33 mouse cellular contexts compared by ENCODE assay signal in the genomic region with DNA sequence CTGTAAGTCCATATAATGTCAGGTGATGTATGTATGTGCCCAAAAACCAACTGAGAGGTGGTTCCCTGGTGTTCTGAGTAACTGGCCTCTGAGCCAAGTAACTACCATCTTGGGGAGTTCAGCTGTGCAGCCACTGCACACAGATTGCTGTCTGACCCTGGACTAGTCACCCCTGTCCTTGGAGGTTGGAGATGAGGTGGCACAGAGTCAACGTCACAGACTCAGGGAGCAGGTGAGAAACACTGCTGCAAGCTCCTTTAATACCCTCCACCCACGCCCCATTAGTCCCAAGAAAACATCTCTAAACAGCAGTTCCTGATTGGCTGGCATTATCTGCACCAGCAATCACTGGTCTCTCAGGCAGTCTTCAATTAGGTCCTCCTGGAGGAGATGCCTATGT. TPM values are rescaled to one million over a fixed set of nuclear protein-coding genes. Genes with fewer than 3 reads are reported as not detected.
"Had no signal": no experiment of that assay in that cellular context is flagged by ENCODE, and none has a peak within 500 bp of the region (broad histone marks: within the 10 kb centered on the region; RNA-seq: fewer than 3 reads in every experiment).

No protein-coding gene starts in this region.

- H3K9ac ChIP-seq: embryonic facial prominence, embryonic 12.5 days; embryonic facial prominence, embryonic 13.5 days; embryonic facial prominence, embryonic 15.5 days; forebrain, embryonic 12.5 days; forebrain, embryonic 13.5 days; forebrain, embryonic 15.5 days; forebrain, postnatal 0 days had no signal

- H3K4me3 ChIP-seq: embryonic facial prominence, embryonic 10.5 days; embryonic facial prominence, embryonic 12.5 days; embryonic facial prominence, embryonic 13.5 days; embryonic facial prominence, embryonic 15.5 days; erythroblast, embryonic 14.5 days; forebrain, embryonic 10.5 days; forebrain, embryonic 12.5 days; forebrain, embryonic 13.5 days; forebrain, embryonic 15.5 days; gastrocnemius, adult 2 months; heart, adult 2 months; heart, embryonic 10.5 days had no signal

- H3K36me3 ChIP-seq: embryonic facial prominence, embryonic 10.5 days; embryonic facial prominence, embryonic 12.5 days; embryonic facial prominence, embryonic 13.5 days; embryonic facial prominence, embryonic 15.5 days; forebrain, embryonic 10.5 days; forebrain, embryonic 12.5 days; forebrain, embryonic 15.5 days; heart, embryonic 10.5 days had no signal

- ATAC-seq: forebrain, embryonic 13.5 days; forebrain, embryonic 14.5 days; forebrain, embryonic 15.5 days; forebrain, embryonic 16.5 days; forebrain, postnatal 0 days had no signal

- H3K27ac ChIP-seq: embryonic facial prominence, embryonic 10.5 days; embryonic facial prominence, embryonic 12.5 days; embryonic facial prominence, embryonic 13.5 days; embryonic facial prominence, embryonic 15.5 days; forebrain, embryonic 10.5 days; forebrain, embryonic 12.5 days; forebrain, embryonic 13.5 days; forebrain, embryonic 15.5 days; gastrocnemius, adult 2 months; heart, adult 2 months; heart, embryonic 10.5 days had no signal

- H3K4me2 ChIP-seq: embryonic facial prominence, embryonic 12.5 days; embryonic facial prominence, embryonic 13.5 days; embryonic facial prominence, embryonic 15.5 days; forebrain, embryonic 12.5 days; forebrain, embryonic 13.5 days; forebrain, embryonic 15.5 days had no signal

- H3K27me3 ChIP-seq: embryonic facial prominence, embryonic 12.5 days; embryonic facial prominence, embryonic 15.5 days; forebrain, embryonic 13.5 days; forebrain, embryonic 15.5 days had no signal

- H3K4me1 ChIP-seq: embryonic facial prominence, embryonic 10.5 days; embryonic facial prominence, embryonic 12.5 days; embryonic facial prominence, embryonic 13.5 days; embryonic facial prominence, embryonic 15.5 days; forebrain, embryonic 10.5 days; forebrain, embryonic 12.5 days; forebrain, embryonic 13.5 days; forebrain, embryonic 15.5 days; heart, embryonic 10.5 days had no signal

- DNase-seq: cerebellum, postnatal 10 days; cerebellum, postnatal 14 days; cerebellum, postnatal 25 days; cerebellum, postnatal 36 days; embryo, embryonic 11 days; forebrain, postnatal 0 days; gastrocnemius, adult 2 months; gastrocnemius, postnatal 10 days; gastrocnemius, postnatal 14 days; gastrocnemius, postnatal 25 days; gastrocnemius, postnatal 36 days; heart, adult 11 months; heart, adult 18-20 months; heart, adult 2 months had no signal

- H3K9me3 ChIP-seq: forebrain, embryonic 15.5 days had no signal

RNA-seq across cellular contexts. Expression of a gene that starts 21.2 kb away (rescaled TPM):
- total RNA-seq: common myeloid progenitor, adult 5-6 weeks; granulocyte monocyte progenitor cell, adult 5-6 weeks had no signal
- polyA plus RNA-seq: erythroblast, embryonic 14.5 days had no signal

RNA-seq across cellular contexts. Expression of a gene that starts 23.2 kb away (rescaled TPM):
- total RNA-seq: common myeloid progenitor, adult 5-6 weeks; forebrain, postnatal 0 days; gastrocnemius, adult 18-20 months; gastrocnemius, adult 2 months; gastrocnemius, adult 8-10 months; gastrocnemius, postnatal 10 days; gastrocnemius, postnatal 14 days; gastrocnemius, postnatal 25 days; gastrocnemius, postnatal 36 days; gastrocnemius, postnatal 4 days; granulocyte monocyte progenitor cell, adult 5-6 weeks; heart, adult 18-20 months; heart, adult 2 months; heart, adult 8-10 months had no signal
- polyA plus RNA-seq: erythroblast, embryonic 14.5 days; forebrain, postnatal 0 days; gonadal fat pad, adult 2 months; heart, adult 2 months had no signal
